Mouse (Mus musculus) hindbrain, embryonic 14.5 days (tissue): ENCODE results near the gene Rasal1. TPM values are rescaled to one million over a fixed set of nuclear protein-coding genes. Genes with fewer than 3 reads are reported as not detected.

Experiments used
- ATAC-seq: fragments of 200-750 bp; cut with Nextera tagmentation; 2 replicates; pipeline ENCODE4 v1.8.0; 2017; ENCODE audit warnings: moderate number of reproducible peaks, mild to moderate bottlenecking, moderate TSS enrichment, moderate library complexity; ENCODE audit not compliant: low FRiP score
- DNase-seq: peaks from one replicate; pipeline ENCODE4 v3.0.0-alpha.2; 2015; ENCODE audit warnings: low spot score
- H3K27ac ChIP-seq: fragments of 300-500 bp; sonication (generic); 2 replicates; pipeline ENCODE4 v1.5.1; 2014; ENCODE audit warnings: mild to moderate bottlenecking, moderate library complexity
- H3K27me3 ChIP-seq: fragments of 300-500 bp; sonication (generic); 2 replicates; pipeline ENCODE4 v1.6.1; 2014; ENCODE audit warnings: mild to moderate bottlenecking, low read length, mixed read lengths; ENCODE audit not compliant: control insufficient read depth, insufficient read depth
- H3K36me3 ChIP-seq: fragments of 300-500 bp; sonication (generic); replicated peaks from 2 replicates; pipeline ENCODE4 v1.6.1; 2014; ENCODE audit not compliant: control insufficient read depth, insufficient read depth
- H3K4me1 ChIP-seq: fragments of 300-500 bp; sonication (generic); replicated peaks from 2 replicates; pipeline ENCODE4 v1.6.1; 2014; ENCODE audit warnings: antibody characterized with exemption, low read length, mixed read lengths; ENCODE audit not compliant: control insufficient read depth, insufficient read depth
- H3K4me2 ChIP-seq: fragments of 300-500 bp; sonication (generic); replicated peaks from 2 replicates; pipeline ENCODE4 v1.6.1; 2014; ENCODE audit warnings: mild to moderate bottlenecking, moderate library complexity
- H3K4me3 ChIP-seq: fragments of 300-500 bp; sonication (generic); replicated peaks from 2 replicates; pipeline ENCODE4 v1.5.1; 2014; ENCODE audit warnings: mild to moderate bottlenecking, low read length
- H3K9ac ChIP-seq: fragments of 300-500 bp; sonication (generic); 2 replicates; pipeline ENCODE4 v1.6.1; 2014
- H3K9me3 ChIP-seq: fragments of 300-500 bp; sonication (generic); 2 replicates; pipeline ENCODE4 v1.6.1; 2016; ENCODE audit warnings: low read length; ENCODE audit not compliant: control insufficient read depth
- WGBS: fragments of 180-500 bp; shearing (Covaris S2); extraction: QIAGEN DNeasy Blood & Tissue Kit; methylation state at CpG from one replicate; pipeline ENCODE4 v1.1.7; 2014; 5-methylcytosine and 5-hydroxymethylcytosine counted together
- polyA plus RNA-seq: library from polyadenylated mRNA; unstranded; fragments of >200 nt; fragmentation: Nextera tagmentation; extraction: Ambion mirVana; gene quantifications from 2 replicates; pipeline ENCODE4 v1.2.1, GENCODE M21; 2014

Rasal1 gene
- polyA plus RNA-seq, 1 experiment from 2014 or later, result 0.31 TPM

DNA sequence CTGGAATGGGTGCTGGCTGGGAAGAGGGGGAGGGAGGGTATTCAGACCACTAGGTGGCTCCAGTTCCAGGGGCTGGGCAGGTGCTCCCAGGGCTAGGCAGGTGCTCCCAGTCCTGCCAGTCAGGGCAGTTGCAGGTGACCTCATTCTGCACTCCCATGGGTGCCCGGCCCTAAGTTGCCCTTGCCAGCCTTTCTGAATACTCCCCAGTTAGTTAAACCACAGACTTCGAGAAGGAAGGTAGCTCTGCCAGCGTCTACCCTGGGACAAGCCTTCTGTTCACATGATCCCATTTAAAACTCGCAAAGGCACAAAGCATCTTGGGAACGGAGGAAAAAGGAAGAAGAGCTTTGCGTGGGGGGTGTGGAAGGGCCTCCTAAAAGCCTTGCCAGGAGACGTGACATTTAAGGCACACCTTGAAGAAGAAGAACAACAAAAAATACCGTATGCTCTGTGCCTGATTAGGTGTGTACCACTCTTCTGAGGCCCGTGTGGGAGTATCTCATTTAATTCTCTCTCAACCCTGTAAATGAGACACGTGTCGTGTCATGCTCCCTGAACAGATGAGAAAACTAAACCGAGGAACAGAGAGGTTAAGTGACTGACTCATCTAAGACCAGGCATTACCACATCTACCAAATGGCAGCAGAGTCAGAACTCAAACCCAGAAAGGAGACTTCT is 659 bp upstream of the Rasal1 start:
- Histone ChIP-seq H3K27me3 (peaks cover 49% of the 10 kb centered on the region), H3K4me1 (0 out of 2 replicates have a peak, but pooled peaks cover 4% of the 10 kb centered on the region), H3K9ac (no peak overlapping the region), H3K9me3 (no peaks in the 10 kb centered on the region), H3K36me3 (no peaks in the 10 kb centered on the region), H3K4me3 (no peak overlapping the region), H3K27ac (no peak overlapping the region), H3K4me2 (no peak overlapping the region)
- ATAC-seq (no peak), DNase-seq (no peak)
- WGBS, result 47% methylated on average over 12 of the region's 12 CpGs

DNA sequence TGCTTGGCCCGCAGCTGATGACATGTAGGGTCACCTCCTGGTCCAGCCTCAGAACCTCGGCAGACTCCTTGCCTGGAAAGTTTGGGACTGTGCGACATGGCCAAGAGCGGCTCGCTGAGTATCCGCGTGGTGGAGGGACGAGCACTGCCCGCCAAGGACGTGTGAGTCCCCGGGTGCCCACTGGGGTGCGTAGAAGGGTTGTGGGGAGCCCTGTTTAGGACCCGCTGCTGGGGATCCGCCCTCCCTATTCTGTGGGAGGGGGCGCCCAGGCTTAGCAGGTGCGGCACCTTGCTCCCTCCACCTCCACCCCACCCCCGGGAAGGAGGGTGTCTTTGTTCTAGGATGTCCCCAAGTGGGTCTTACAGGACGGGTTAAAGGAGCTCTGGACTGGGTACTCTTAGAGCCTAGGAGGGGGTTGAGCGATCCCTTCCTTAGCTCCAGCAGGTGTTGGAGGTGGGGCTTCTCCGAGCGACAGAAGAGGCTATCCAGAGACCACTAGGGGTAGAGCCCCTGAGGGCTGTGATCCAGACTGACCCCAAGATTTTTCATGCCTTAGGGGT is 842 bp downstream of the Rasal1 start:
- peaks cover 46% of the 10 kb centered on the region for H3K27me3 ChIP-seq
- no peak overlapping the region for H3K9ac ChIP-seq
- WGBS, result 4% methylated on average over 20 of the region's 21 CpGs

DNA sequence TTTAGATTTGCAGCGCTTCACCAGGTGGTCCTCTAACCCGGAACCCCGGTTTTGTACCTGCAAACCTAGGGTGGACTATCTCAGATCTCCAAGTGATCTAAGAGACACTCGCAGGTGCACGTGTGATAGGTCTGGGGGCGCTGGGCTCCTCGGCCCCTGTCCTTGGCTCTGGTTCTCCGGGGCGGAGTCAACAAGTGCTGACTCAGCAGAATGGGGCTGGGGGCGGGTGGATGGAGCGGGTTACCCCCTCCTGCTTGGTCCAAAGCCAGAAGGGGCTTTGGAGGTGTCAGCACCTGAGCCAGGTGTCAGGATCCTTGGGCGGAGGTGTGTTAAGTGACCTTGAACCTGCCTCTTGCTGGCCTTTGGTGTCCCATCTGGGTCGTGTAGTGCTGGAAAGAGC is 1.3 kb downstream of the Rasal1 start:
- Histone ChIP-seq H3K27ac (no peak overlapping the region), H3K27me3 (peaks cover 46% of the 10 kb centered on the region), H3K4me2 (no peak overlapping the region), H3K4me1 (0 out of 2 replicates have a peak, but pooled peaks cover 4% of the 10 kb centered on the region), H3K36me3 (no peaks in the 10 kb centered on the region), H3K4me3 (no peak overlapping the region), H3K9ac (no peak overlapping the region), H3K9me3 (no peaks in the 10 kb centered on the region)
- no peak for DNase-seq
- WGBS, result 23% methylated on average over 13 of the region's 13 CpGs
- no peak for ATAC-seq

More for the DNA sequence above, 842 bp downstream of the Rasal1 start:
- ATAC-seq, result no peak
- Histone ChIP-seq H3K9me3 (no peaks in the 10 kb centered on the region), H3K36me3 (no peaks in the 10 kb centered on the region), H3K4me1 (0 out of 2 replicates have a peak, but pooled peaks cover 4% of the 10 kb centered on the region), H3K27ac (no peak overlapping the region), H3K4me2 (peak overlapping the region; percentile 35), H3K4me3 (peak overlapping the region; percentile 19; the same call in 1 of the 2 replicates)
- no peak for DNase-seq

DNA sequence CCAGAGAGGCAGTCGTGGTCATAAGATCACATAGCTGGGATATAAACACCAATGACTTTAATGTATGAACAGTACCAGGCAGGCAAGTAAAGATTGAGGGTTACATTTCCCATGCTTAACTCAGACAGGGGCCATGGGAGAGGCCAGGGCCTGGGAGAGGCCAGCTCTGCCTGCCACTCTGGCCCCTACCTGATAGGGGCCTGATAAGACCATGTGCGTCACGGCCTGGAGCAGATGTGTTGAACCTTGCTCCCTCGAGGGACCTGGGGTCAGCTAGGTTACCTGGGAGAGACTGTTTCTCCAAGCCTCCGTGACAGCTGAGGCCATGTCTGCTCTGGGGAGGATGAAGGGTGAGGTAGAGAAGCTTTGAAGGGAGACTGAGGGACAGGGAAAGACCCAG is 2.6 kb downstream of the Rasal1 start:
- H3K4me3 ChIP-seq, result no peak overlapping the region
- 86% methylated on average over 5 of the region's 5 CpGs for WGBS
- no peaks in the 10 kb centered on the region for H3K36me3 ChIP-seq
- 0 out of 2 replicates have a peak, but pooled peaks cover 4% of the 10 kb centered on the region for H3K4me1 ChIP-seq
- DNase-seq (no peak), ATAC-seq (no peak)
- peaks cover 46% of the 10 kb centered on the region for H3K27me3 ChIP-seq
- no peaks in the 10 kb centered on the region for H3K9me3 ChIP-seq
- no peak overlapping the region for H3K27ac ChIP-seq
- no peak overlapping the region for H3K4me2 ChIP-seq
- H3K9ac ChIP-seq, result no peak overlapping the region

DNA sequence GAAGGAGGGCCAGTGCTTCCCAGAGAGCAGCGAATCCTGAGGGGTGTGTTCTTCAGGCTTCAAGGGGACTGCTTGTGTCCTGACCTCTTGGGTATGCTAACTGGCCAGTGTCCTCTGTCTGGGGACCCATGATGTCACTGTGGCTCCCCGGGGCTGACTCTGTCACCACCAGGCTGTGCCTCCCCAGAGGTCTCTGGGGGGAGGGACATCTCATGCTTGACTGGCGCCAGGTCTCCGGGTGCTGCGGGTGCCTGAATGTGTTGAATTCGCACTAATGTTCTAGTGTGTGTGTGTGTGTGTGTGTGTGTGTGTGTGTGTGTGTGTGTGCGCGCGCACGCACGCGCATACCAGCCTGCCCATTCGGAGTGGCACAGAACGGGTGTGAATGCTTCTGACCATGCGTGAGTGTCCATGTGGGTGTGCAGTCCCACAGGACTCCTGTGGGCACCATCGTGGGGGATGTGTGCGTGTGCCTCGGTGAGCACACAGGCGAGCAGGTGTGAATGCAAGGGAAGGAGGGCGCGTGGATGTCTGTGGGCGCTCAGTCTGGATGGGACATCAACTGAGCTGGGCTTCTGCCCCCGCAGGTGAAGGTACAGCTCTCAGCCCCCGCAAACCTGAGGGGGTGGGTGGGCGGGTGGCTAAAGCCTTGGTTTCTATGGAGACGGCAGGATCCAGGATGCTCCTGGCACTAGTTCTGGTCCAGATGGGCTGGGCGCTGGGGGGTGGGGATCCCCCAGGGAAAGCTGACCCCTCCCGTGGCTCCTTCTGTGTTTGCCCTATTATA is 4.5 kb downstream of the Rasal1 start:
- 79% methylated on average over 28 of the region's 28 CpGs for WGBS
- Histone ChIP-seq H3K9ac (no peak overlapping the region), H3K36me3 (no peaks in the 10 kb centered on the region), H3K4me2 (no peak overlapping the region), H3K4me1 (0 out of 2 replicates have a peak, but pooled peaks cover 4% of the 10 kb centered on the region), H3K4me3 (no peak overlapping the region), H3K27ac (no peak overlapping the region), H3K27me3 (peaks cover 32% of the 10 kb centered on the region), H3K9me3 (no peaks in the 10 kb centered on the region)
- ATAC-seq, result no peak
- DNase-seq, result no peak

DNA sequence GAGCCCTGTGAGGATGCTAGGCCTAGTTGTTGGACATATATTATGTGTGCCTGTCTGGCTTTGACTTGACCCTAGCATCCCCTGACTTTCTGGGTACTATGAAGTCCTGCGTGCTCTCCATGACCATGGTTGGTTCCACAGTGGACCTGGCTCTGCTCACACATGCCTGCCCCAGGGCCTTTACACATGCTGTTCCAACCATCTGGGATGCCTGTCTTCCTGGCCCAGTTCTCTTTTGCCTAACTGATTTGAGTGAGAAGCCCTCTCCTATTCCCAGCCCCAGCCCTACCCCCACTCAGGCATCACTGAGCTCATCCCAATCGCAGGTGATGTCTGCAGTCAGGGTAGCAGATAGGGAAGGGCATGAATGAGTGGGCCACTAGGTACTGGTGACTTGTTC is 5.3 kb downstream of the Rasal1 start:
- DNase-seq (no peak), ATAC-seq (no peak)
- H3K27ac ChIP-seq, result no peak overlapping the region
- no peaks in the 10 kb centered on the region for H3K9me3 ChIP-seq
- 78% methylated on average over 2 of the region's 2 CpGs for WGBS
- 0 out of 2 replicates have a peak, but pooled peaks cover under 1% of the 10 kb centered on the region for H3K4me1 ChIP-seq
- no peak overlapping the region for H3K9ac ChIP-seq
- no peak overlapping the region for H3K4me2 ChIP-seq
- no peaks in the 10 kb centered on the region for H3K36me3 ChIP-seq
- no peak overlapping the region for H3K4me3 ChIP-seq
- H3K27me3 ChIP-seq, result peaks cover 25% of the 10 kb centered on the region

DNA sequence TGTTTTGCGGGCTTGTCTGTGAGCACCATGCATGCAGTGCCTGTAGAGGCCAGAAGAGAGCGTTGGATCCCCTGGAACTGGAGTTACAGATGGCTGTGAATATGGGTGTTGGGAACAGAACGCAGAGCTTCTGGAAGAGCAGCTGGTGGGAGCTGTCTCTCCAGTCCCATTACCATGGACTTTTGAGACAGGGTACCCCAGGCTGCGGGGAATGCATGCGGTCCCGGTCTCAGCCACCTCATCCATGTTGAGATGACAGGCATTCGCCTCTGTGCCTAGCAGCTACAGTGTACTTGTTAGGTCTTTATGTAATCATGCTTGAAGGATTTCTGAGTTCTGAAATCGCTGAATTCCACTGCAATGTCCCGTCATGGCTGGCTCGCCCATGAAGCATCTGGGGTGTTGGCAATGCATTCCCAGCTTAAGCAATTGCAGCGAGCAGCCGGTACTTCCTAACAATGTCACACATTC is 7.7 kb downstream of the Rasal1 start:
- H3K9me3 ChIP-seq, result no peaks in the 10 kb centered on the region
- DNase-seq (no peak), ATAC-seq (no peak)
- H3K36me3 ChIP-seq, result no peaks in the 10 kb centered on the region
- H3K27ac ChIP-seq, result no peak overlapping the region
- no peak overlapping the region for H3K4me2 ChIP-seq
- peaks cover under 1% of the 10 kb centered on the region; the same call in 1 of the 2 replicates for H3K27me3 ChIP-seq
- no peak overlapping the region for H3K9ac ChIP-seq
- 88% methylated on average over 12 of the region's 12 CpGs for WGBS
- H3K4me1 ChIP-seq, result 0 out of 2 replicates have a peak, but pooled peaks cover 3% of the 10 kb centered on the region
- H3K4me3 ChIP-seq, result no peak overlapping the region

DNA sequence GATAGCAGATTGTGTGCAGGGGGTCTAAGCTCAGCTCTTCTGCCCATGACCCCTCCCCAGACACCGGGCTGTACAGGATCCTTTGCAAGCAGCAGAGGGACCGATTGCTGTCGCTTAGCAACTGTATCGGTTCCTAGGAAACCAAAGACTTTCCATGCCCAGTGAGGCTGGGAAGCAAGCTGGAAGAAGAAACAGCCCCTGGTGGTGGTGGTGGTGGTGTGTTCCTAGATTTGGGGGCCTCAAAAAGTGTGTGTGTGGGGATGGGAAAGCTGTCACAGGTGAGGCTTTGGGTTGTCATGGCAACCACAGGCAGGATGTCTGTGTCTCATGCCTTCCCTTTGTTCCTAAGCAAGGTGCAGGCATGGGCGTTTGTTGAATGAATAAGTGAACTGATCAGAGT is 12.2 kb downstream of the Rasal1 start:
- H3K27me3 ChIP-seq, result no peaks in the 10 kb centered on the region
- H3K4me1 ChIP-seq, result 0 out of 2 replicates have a peak, but pooled peaks cover 3% of the 10 kb centered on the region
- H3K4me3 ChIP-seq, result no peak overlapping the region
- 23% methylated on average over 5 of the region's 5 CpGs for WGBS
- H3K36me3 ChIP-seq, result no peaks in the 10 kb centered on the region
- ATAC-seq (peak; percentile 69), DNase-seq (peak; percentile 42)
- H3K27ac ChIP-seq, result peak overlapping the region; percentile 70
- no peak overlapping the region for H3K4me2 ChIP-seq
- 0 out of 2 replicates have a peak overlapping the region, but pooled peaks have one; percentile 24 for H3K9ac ChIP-seq
- H3K9me3 ChIP-seq, result no peaks in the 10 kb centered on the region

DNA sequence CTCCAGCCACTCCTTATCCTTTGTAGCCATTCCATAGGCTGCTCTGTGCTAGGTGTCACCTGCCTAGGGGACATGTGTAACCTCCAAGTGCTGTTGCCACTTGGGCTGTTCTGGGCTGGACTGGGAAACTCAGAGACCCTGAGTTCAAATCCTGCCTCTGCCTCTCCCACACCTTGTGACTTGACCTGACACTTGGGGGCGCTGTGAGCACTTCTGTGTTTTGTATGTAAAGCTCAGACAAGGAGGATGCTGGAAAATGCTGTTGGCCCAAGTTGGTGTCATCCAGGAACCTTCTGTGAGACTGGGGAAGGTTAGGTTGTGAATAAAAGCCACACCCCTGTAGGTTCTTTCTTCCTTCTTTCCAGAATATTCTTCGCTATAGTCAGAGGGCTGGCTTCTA is 16.3 kb downstream of the Rasal1 start:
- no peak for ATAC-seq
- WGBS, result 64% methylated on average over 2 of the region's 2 CpGs

More for the DNA sequence above, 16.3 kb downstream of the Rasal1 start:
- Histone ChIP-seq H3K36me3 (no peaks in the 10 kb centered on the region), H3K27ac (no peak overlapping the region), H3K4me2 (no peak overlapping the region), H3K9me3 (no peaks in the 10 kb centered on the region), H3K27me3 (no peaks in the 10 kb centered on the region), H3K4me3 (no peak overlapping the region), H3K4me1 (0 out of 2 replicates have a peak, but pooled peaks cover 3% of the 10 kb centered on the region), H3K9ac (no peak overlapping the region)
- no peak for DNase-seq
